Mouse (Mus musculus) heart, embryonic 10.5 days (tissue): ENCODE data around the gene Hoxb6. TPM values are rescaled to one million over a fixed set of nuclear protein-coding genes. Genes with fewer than 3 reads are reported as not detected.

Source experiments
- DNase-seq: peaks from one replicate; pipeline ENCODE4 v3.0.0-alpha.2; 2017; ENCODE audit warnings: low spot score
- H3K27ac ChIP-seq: fragments of 300-500 bp; sonication (generic); 2 replicates; pipeline ENCODE4 v1.5.1; 2016; ENCODE audit warnings: mild to moderate bottlenecking
- H3K27me3 ChIP-seq: fragments of 300-500 bp; sonication (generic); 2 replicates; pipeline ENCODE4 v1.6.1; 2016; ENCODE audit warnings: mild to moderate bottlenecking; ENCODE audit not compliant: poor library complexity, insufficient read depth, severe bottlenecking
- H3K36me3 ChIP-seq: fragments of 300-500 bp; sonication (generic); 2 replicates; pipeline ENCODE4 v1.6.1; 2016; ENCODE audit warnings: mild to moderate bottlenecking, moderate library complexity
- H3K4me1 ChIP-seq: fragments of 300-500 bp; sonication (generic); 2 replicates; pipeline ENCODE4 v1.6.1; 2016; ENCODE audit warnings: mild to moderate bottlenecking
- H3K4me3 ChIP-seq: fragments of 300-500 bp; sonication (generic); 2 replicates; pipeline ENCODE4 v1.5.1; 2016; ENCODE audit warnings: mild to moderate bottlenecking, moderate library complexity
- H3K9me3 ChIP-seq: fragments of 300-500 bp; sonication (generic); 2 replicates; pipeline ENCODE4 v1.6.1; 2016; ENCODE audit warnings: mild to moderate bottlenecking, moderate library complexity
- WGBS: fragments of 180-500 bp; shearing (Covaris S2); methylation state at CpG from one replicate; pipeline ENCODE4 v1.1.7; 2016; 5-methylcytosine and 5-hydroxymethylcytosine counted together
- polyA plus RNA-seq: library from polyadenylated mRNA; unstranded; fragments of >200 nt; fragmentation: Nextera tagmentation; extraction: Ambion mirVana; gene quantifications from 2 replicates; pipeline ENCODE4 v1.2.1, GENCODE M21; 2016

Hoxb6 gene
- polyA plus RNA-seq, 1 experiment from 2014 or later: 2.2 TPM

DNA sequence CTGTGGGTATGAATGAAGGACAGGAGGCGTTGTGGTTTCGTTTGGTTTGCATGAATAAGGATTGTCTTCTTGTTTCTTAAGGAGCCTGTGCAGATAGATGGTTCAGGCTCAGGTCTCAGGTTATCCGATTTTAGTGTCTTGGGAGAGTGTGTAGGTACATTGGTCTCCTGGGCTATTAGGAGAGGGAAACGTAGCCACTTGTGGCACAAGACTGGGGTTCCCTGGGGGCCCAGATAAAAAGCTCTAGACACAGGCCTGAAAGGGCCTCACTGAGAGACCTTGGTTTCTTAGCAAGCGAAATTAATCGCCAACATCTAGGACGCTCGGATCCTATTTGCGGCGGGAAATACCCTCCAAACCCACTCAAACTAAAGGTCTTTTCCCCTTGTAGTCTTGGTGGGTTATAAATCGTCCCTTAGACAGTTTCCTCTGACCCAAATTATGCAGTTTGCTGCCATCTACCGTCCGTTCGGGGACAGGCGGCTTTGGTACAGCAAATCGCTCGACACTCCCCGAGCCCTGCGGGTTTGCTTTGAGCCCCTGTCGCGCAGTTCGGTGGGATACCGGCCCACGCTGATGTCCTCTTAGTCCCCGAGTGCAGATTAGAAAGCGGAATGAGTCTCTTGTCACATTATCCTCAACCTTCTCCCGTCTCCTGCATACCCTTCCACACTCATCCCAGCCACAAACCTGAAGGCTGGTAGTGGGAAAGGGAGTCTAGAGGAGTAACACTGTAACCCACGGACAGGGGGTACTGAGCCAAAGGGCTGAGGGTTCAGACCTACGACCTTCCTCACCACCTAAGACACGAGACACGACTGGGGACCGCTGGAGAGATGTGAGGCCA, 2.2 kb downstream of the Hoxb6 start:
- WGBS: under 1% methylated on average over 32 of the region's 32 CpGs

DNA sequence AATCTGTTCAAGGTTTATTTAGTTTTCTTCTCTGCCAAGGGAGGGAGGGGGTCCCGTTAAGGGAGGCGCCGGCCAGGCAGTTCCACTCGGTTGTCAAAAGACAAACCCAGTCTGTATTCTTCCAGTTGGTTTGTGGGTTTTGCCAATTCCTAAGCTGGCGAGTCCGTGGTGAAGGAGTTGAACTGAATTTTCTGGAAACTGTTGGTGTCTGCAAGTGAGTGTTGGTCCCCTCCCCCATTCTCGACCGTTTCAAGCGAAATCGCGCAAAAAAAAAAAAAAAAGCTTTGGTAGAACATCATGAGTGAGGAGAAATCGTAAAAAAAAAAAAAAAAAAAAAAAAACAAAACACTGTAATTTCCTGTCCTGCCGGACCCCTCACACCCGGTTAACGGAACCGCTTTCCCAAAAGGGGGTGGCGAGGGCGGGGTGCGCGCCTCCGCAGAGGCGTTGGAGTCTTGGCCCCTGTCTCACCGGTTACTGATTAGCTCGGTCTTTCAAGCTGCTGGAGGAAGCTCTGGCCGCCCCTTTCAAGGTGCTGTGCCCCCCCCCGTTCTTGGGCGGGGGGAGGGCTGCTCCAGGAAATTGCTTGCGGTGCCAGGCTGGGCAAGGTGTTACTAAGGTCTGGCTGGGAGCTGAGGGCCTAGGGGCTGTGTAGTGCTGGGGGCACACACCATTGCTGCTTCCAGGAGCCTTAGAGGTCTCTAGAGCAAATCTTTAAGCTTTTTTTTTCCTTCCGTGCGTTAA, 3.0 kb downstream of the Hoxb6 start:
- H3K27ac ChIP-seq: no peak overlapping the region
- H3K27me3 ChIP-seq: peaks cover 98% of the 10 kb centered on the region
- no peaks in the 10 kb centered on the region for H3K9me3 ChIP-seq
- peaks cover 21% of the 10 kb centered on the region for H3K4me1 ChIP-seq
- H3K4me3 ChIP-seq: 0 out of 2 replicates have a peak overlapping the region, but pooled peaks have one; percentile 8
- no peak for DNase-seq
- 1% methylated on average over 30 of the region's 30 CpGs for WGBS
- H3K36me3 ChIP-seq: no peaks in the 10 kb centered on the region

More for the DNA sequence above, 2.2 kb downstream of the Hoxb6 start:
- no peaks in the 10 kb centered on the region for H3K36me3 ChIP-seq
- no peaks in the 10 kb centered on the region for H3K9me3 ChIP-seq
- H3K27me3 ChIP-seq: peaks cover 98% of the 10 kb centered on the region
- H3K4me1 ChIP-seq: peaks cover 16% of the 10 kb centered on the region
- DNase-seq: peak; percentile 85
- 0 out of 2 replicates have a peak overlapping the region, but pooled peaks have one; percentile 8 for H3K4me3 ChIP-seq
- H3K27ac ChIP-seq: no peak overlapping the region

DNA sequence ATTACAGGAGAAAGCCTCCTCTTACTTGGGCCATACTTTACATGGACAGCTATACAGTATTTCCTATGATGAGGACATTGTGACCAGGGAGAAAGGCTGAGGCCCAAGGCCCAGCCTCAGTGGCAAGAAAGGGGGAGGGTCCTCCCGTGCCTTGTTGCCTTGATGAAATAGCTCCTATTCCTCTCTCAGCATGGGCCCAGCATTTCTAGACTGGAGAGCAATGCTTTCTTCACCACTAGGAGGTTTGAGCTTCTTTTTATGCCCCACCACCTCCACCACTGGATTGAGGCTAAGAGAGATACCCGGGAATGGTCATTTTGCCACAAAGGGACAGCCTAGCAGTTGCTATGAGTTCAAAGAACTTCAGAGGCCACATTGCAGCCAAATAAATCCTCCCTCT, 4.7 kb downstream of the Hoxb6 start:
- no peaks in the 10 kb centered on the region for H3K9me3 ChIP-seq
- DNase-seq: no peak
- no peaks in the 10 kb centered on the region for H3K36me3 ChIP-seq
- H3K4me1 ChIP-seq: peaks cover 28% of the 10 kb centered on the region
- no peak overlapping the region for H3K27ac ChIP-seq
- 2% methylated on average over 2 of the region's 2 CpGs for WGBS
- H3K27me3 ChIP-seq: peaks cover 100% of the 10 kb centered on the region
- no peak overlapping the region for H3K4me3 ChIP-seq

DNA sequence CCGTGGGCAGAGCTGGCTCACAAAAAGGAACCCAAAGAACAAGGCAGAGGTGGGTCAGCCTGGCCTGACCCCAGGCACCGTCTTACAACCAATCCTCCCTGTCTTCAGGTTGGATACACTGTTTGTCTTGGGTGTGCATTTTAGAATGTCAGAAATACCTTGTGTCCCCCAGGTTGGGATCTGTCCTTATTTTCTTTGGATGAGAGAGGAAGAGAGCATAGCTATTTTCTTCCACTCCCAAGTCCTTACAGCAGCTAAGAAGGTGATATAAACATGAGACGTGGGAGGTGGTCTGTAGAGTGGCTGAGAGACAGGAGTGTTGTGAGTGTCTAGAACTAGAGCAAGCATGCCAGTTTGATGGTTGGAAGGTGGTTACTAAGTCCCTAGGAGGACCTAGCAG, 5.2 kb downstream of the Hoxb6 start:
- no peak overlapping the region for H3K4me3 ChIP-seq
- no peaks in the 10 kb centered on the region for H3K36me3 ChIP-seq
- 7% methylated on average over 3 of the region's 3 CpGs for WGBS
- H3K27me3 ChIP-seq: peaks cover 100% of the 10 kb centered on the region
- H3K4me1 ChIP-seq: peaks cover 28% of the 10 kb centered on the region
- H3K9me3 ChIP-seq: no peaks in the 10 kb centered on the region
- DNase-seq: no peak
- H3K27ac ChIP-seq: no peak overlapping the region

GRCm38 (mm10) chr11:96297968-96298635, 5.8 kb downstream of the Hoxb6 start:
- Histone ChIP-seq H3K4me1 (peaks cover 30% of the 10 kb centered on the region), H3K9me3 (no peaks in the 10 kb centered on the region), H3K36me3 (no peaks in the 10 kb centered on the region), H3K27me3 (peaks cover 100% of the 10 kb centered on the region), H3K27ac (no peak overlapping the region), H3K4me3 (no peak overlapping the region)
- WGBS: 3% methylated on average over 11 of the region's 11 CpGs
- no peak for DNase-seq

- Histone ChIP-seq H3K27me3 (peaks cover 100% of the 10 kb centered on the region), H3K4me1 (peaks cover 36% of the 10 kb centered on the region), H3K4me3 (peak overlapping the region; percentile 52), H3K27ac (no peak overlapping the region), H3K9me3 (no peaks in the 10 kb centered on the region), H3K36me3 (no peaks in the 10 kb centered on the region)
- DNase-seq: no peak
- WGBS: under 1% methylated on average over 66 of the region's 66 CpGs
Observed at GRCm38 (mm10) chr11:96298895-96299667, 6.8 kb downstream of the Hoxb6 start.

GRCm38 (mm10) chr11:96299781-96300180, 7.5 kb downstream of the Hoxb6 start:
- no peak for DNase-seq
- H3K36me3 ChIP-seq: no peaks in the 10 kb centered on the region
- peaks cover 100% of the 10 kb centered on the region for H3K27me3 ChIP-seq
- H3K27ac ChIP-seq: no peak overlapping the region
- H3K4me1 ChIP-seq: peaks cover 36% of the 10 kb centered on the region
- H3K4me3 ChIP-seq: peak overlapping the region; percentile 40
- H3K9me3 ChIP-seq: no peaks in the 10 kb centered on the region
- under 1% methylated on average over 9 of the region's 9 CpGs for WGBS

DNA sequence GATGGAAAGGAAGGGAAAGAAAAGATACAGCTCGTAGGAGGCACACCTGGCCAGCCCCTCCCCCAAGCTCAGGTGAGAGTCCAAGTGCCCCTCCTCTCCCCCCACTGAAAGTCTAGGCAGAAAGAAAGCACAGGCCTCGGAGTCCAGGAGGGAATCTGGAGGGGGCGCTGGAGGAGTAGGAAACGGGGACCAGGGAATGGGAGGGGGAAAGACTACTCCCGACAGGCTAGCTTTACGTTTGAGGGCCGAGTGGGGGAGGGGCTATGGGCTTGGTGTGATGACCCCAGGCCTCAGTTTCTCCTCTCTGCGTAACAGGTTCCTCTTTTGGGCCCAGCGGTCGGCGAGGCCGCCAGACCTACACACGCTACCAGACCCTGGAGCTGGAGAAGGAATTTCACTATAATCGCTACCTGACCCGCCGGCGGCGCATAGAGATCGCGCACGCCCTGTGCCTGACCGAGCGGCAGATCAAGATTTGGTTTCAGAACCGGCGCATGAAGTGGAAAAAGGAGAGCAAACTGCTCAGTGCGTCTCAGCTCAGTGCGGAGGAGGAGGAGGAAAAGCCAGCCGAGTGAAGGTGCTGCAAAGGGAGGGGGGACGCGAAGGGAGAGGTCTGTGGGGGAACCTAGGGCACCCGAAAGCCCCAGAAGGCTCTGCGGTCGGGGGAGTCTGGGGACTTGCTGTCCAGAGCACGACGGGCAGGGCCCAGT, 8.2 kb downstream of the Hoxb6 start:
- no peak for DNase-seq
- Histone ChIP-seq H3K9me3 (no peaks in the 10 kb centered on the region), H3K36me3 (no peaks in the 10 kb centered on the region), H3K27me3 (peaks cover 100% of the 10 kb centered on the region), H3K27ac (no peak overlapping the region), H3K4me1 (peaks cover 35% of the 10 kb centered on the region), H3K4me3 (peak overlapping the region; percentile 40)
- under 1% methylated on average over 35 of the region's 35 CpGs for WGBS

DNA sequence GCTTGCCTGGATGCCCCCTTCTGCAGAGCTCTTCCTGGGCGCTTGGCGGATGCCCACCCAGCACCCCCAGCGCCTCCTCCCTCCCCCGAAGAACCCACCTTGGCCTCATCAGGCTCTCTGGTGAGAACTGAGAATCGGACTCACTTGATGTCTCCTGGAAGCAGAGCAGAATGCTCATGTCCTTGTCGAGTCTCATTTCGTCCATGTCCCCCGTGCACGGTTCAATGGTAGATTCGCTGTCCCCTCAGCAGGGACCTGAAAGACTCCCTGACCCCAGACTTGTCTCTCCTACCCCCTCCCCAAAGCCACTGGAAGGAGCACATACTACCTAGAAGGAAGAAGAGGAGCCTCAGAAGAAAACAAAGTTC, 8.8 kb downstream of the Hoxb6 start:
- Histone ChIP-seq H3K4me1 (peaks cover 33% of the 10 kb centered on the region), H3K9me3 (no peaks in the 10 kb centered on the region), H3K27me3 (peaks cover 100% of the 10 kb centered on the region), H3K36me3 (no peaks in the 10 kb centered on the region), H3K4me3 (peak overlapping the region; percentile 40), H3K27ac (no peak overlapping the region)
- no peak for DNase-seq
- 7% methylated on average over 10 of the region's 10 CpGs for WGBS

- no peaks in the 10 kb centered on the region for H3K9me3 ChIP-seq
- peaks cover 33% of the 10 kb centered on the region for H3K4me1 ChIP-seq
- under 1% methylated on average over 15 of the region's 15 CpGs for WGBS
- no peak overlapping the region for H3K4me3 ChIP-seq
- no peaks in the 10 kb centered on the region for H3K36me3 ChIP-seq
- H3K27ac ChIP-seq: no peak overlapping the region
- DNase-seq: no peak
- peaks cover 100% of the 10 kb centered on the region for H3K27me3 ChIP-seq
Observed at GRCm38 (mm10) chr11:96301837-96302236, 9.6 kb downstream of the Hoxb6 start.

DNA sequence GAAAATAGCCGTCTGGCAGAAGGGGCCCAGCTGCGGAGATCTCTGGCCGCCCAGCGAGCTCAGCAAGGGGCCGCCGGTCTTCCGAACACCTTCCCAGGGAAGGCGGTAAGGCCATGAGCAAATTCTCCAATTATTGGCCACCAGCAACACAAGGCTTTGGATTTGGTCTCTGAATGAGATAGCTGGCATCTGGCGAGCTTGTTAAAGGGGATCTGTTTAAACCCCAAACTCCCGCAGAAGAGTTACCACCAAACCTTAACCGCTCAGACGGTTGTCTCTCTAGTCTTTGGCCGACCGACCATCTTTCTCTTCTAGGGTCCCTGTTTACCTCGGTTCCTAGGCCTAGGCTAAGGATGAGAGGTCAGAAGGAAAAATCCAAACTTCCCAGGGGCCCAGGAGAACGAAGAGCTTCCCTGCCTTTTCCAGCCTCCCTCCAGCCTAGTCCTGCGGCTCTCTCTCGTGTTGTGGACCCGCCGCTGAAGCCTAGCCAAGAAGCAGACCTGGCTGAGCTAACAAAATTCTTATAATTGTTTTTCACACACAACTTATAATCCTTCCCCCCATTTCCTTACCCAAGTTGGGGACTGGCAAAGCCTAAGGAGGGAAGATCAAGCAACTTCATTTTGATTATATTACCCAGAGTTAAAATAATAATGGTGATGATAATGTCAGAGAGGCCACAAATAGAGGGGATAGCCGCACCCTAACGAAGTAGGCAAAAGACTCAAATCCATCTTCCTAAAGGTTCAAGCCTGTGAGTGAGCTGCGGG, 10.3 kb downstream of the Hoxb6 start:
- Histone ChIP-seq H3K4me3 (peak overlapping the region; percentile 57; the same call in 1 of the 2 replicates), H3K27ac (no peak overlapping the region), H3K36me3 (no peaks in the 10 kb centered on the region), H3K4me1 (peaks cover 33% of the 10 kb centered on the region), H3K27me3 (peaks cover 100% of the 10 kb centered on the region), H3K9me3 (no peaks in the 10 kb centered on the region)
- WGBS: 6% methylated on average over 23 of the region's 23 CpGs
- no peak for DNase-seq
